Mouse (Mus musculus) T-helper 1 cell (primary cell): Measurements from ENCODE around the gene Uhrf1.

Source experiments
- in situ Hi-C: fragments of 300-600 bp; cut with MboI, MseI; formaldehyde crosslinking; loops from one replicate; pipeline ENCODE4 v1.15.1; 2025; ENCODE audit warnings: high pct_unique_total_duplicates

The Uhrf1 gene

GRCm38 (mm10) chr17:56296201-56296600 lies 6.9 kb upstream of the Uhrf1 start:
- in situ Hi-C loops = loop anchor here (25.0 kb wide), 1 partner anchor 991 kb away; the partner anchor contains the start of gene Vav1

GRCm38 (mm10) chr17:56298238-56298637 lies 4.9 kb upstream of the Uhrf1 start:
- in situ Hi-C loops = loop anchor here (25.0 kb wide), 1 partner anchor 989 kb away; the partner anchor contains the start of gene Vav1

- in situ Hi-C loops = loop anchor here (10.0 kb wide), 1 partner anchor 695 kb away; the partner anchor contains the start of genes Alkbh7 and Clpp
Measured at GRCm38 (mm10) chr17:56300186-56300585, 2.9 kb upstream of the Uhrf1 start, which contains the start of gene Arrdc5. Gene Arrdc5 (minus strand): TSS chr17:56300286.

- in situ Hi-C loops = loop anchor here (10.0 kb wide), 1 partner anchor 692 kb away; the partner anchor contains the start of genes Alkbh7 and Clpp
Measured at GRCm38 (mm10) chr17:56302363-56302996, 641 bp upstream of the Uhrf1 start.

- in situ Hi-C loops = loop anchor here (10.0 kb wide), 1 partner anchor 691 kb away; the partner anchor contains the start of genes Alkbh7 and Clpp
Measured at GRCm38 (mm10) chr17:56303847-56304586, 896 bp downstream of the Uhrf1 start.

- in situ Hi-C loops = loop anchor here (10.0 kb wide), 1 partner anchor 690 kb away; the partner anchor contains the start of genes Alkbh7 and Clpp
Measured at GRCm38 (mm10) chr17:56304718-56305117, 1.6 kb downstream of the Uhrf1 start.

- in situ Hi-C loops = loop anchor here (10.0 kb wide), 1 partner anchor 690 kb away; the partner anchor contains the start of genes Alkbh7 and Clpp
Measured at GRCm38 (mm10) chr17:56305156-56305555, 2.0 kb downstream of the Uhrf1 start.

- in situ Hi-C loops = loop anchor here (10.0 kb wide), 1 partner anchor 689 kb away; the partner anchor contains the start of genes Alkbh7 and Clpp
Measured at GRCm38 (mm10) chr17:56305826-56306225, 2.7 kb downstream of the Uhrf1 start.

GRCm38 (mm10) chr17:56308088-56308487 lies 5.0 kb downstream of the Uhrf1 start:
- in situ Hi-C loops = loop anchor here (10.0 kb wide), 1 partner anchor 687 kb away; the partner anchor contains the start of genes Alkbh7 and Clpp

GRCm38 (mm10) chr17:56309191-56309945 lies 6.2 kb downstream of the Uhrf1 start:
- in situ Hi-C loops = loop anchor here (10.0 kb wide), 1 partner anchor 685 kb away; the partner anchor contains the start of genes Alkbh7 and Clpp

GRCm38 (mm10) chr17:56324419-56324818 lies 21.3 kb downstream of the Uhrf1 start:
- in situ Hi-C loops = no loop called here

GRCm38 (mm10) chr17:56325450-56326152 lies 22.5 kb downstream of the Uhrf1 start, which contains the start of gene Kdm4b:
Gene Kdm4b (plus strand): TSS chr17:56326062.
- in situ Hi-C loops = no loop called here

GRCm38 (mm10) chr17:56326153-56327147 lies 23.3 kb downstream of the Uhrf1 start:
- in situ Hi-C loops = no loop called here

GRCm38 (mm10) chr17:56329267-56329666 lies 26.1 kb downstream of the Uhrf1 start:
- in situ Hi-C loops = no loop called here

- in situ Hi-C loops = no loop called here
Measured at GRCm38 (mm10) chr17:56330345-56330744, 27.2 kb downstream of the Uhrf1 start.

GRCm38 (mm10) chr17:56331256-56331655 lies 28.1 kb downstream of the Uhrf1 start:
- in situ Hi-C loops = no loop called here

- in situ Hi-C loops = no loop called here
Measured at GRCm38 (mm10) chr17:56332987-56333386, 29.9 kb downstream of the Uhrf1 start.

- in situ Hi-C loops = no loop called here
Measured at GRCm38 (mm10) chr17:56337190-56337589, 34.1 kb downstream of the Uhrf1 start.

GRCm38 (mm10) chr17:56337791-56338190 lies 34.7 kb downstream of the Uhrf1 start:
- in situ Hi-C loops = no loop called here
